Mouse (Mus musculus): ENCODE data around the gene Hcfc1.

The Hcfc1 gene

GRCm38 (mm10) chrX:73931871-73932270 is 34.3 kb downstream of the Hcfc1 start:
- DNase-seq, result no peak

GRCm38 (mm10) chrX:73930402-73931062 is 35.6 kb downstream of the Hcfc1 start, which contains the start of gene Renbp:
TSS of gene Renbp (minus strand) at chrX:73930850.
- DNase-seq, result no peak

DNA sequence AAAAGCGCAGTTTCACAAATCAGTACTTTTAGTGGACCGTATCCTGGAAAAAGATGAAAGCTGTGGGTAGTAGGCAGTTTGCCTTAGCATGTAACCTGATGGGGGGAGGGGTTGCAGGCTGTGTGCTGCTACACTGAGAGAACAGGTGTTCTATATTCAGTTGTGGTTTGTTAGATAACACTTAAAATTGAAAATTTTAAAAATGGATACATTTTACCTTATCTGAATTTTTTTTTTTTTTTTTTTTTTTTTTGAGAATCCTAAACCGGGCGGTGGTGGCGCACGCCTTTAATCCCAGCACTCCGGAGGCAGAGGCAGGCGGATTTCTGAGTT is 43.6 kb downstream of the Hcfc1 start:
- DNase-seq, result no peak

GRCm38 (mm10) chrX:73921823-73922549 is 44.2 kb downstream of the Hcfc1 start, which contains the start of the genes Arhgap4 and Naa10:
TSS of gene Arhgap4 (minus strand) at chrX:73921870.
TSS of gene Naa10 (minus strand) at chrX:73921944.
- DNase-seq, result peak; percentile 84

DNA sequence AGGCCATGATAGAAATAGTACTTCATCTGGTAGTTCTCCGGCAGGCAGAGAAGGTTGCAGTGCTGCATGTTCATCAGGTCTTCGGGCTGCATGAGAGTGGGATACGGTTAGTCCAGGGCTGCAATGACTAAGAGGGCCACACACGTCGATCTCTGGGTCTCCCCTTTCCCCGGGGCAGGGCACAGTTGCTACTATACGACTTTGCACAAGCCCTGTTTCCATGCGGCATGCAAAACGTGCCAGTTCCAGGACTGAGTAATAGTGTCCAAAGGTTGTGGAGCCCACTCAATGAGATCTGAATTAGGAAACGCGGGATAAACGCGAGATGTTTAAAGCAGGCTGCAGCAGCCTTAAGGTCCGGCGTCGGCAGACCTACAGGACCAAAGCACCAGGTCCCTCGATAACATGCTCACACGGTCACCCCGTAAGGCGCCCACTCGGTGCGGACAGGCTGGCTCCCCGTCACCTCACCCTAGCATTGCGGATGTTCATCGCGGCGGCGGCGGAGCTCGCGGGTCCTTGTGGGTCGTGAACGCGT is 44.8 kb downstream of the Hcfc1 start:
- no peak for DNase-seq

- DNase-seq, result no peak
Measured at GRCm38 (mm10) chrX:73918631-73919030, 47.5 kb downstream of the Hcfc1 start.

GRCm38 (mm10) chrX:73916945-73917344 is 49.2 kb downstream of the Hcfc1 start:
- no peak for DNase-seq

GRCm38 (mm10) chrX:73914827-73915703 is 51.1 kb downstream of the Hcfc1 start:
- DNase-seq, result peak; percentile 85

DNA sequence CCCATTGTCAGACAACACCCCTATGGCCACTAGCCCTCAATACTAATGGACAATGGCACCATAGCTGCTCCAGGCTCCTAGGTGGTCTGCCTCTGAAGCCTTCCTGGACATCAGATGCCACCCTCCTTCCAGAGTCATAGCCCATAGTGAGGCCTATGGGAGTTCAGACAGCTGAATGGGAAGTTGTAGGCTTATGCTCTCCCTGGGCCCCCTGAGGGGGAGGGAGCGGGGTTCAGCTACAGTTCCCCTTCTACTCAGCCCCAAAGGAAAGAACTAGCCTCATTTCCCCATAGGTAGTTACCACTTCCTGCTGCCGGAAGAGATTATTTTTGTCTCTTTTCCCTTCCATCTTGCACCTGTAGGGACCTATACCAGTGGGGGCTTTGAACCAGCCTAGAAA is 54.6 kb downstream of the Hcfc1 start:
- DNase-seq, result no peak

DNA sequence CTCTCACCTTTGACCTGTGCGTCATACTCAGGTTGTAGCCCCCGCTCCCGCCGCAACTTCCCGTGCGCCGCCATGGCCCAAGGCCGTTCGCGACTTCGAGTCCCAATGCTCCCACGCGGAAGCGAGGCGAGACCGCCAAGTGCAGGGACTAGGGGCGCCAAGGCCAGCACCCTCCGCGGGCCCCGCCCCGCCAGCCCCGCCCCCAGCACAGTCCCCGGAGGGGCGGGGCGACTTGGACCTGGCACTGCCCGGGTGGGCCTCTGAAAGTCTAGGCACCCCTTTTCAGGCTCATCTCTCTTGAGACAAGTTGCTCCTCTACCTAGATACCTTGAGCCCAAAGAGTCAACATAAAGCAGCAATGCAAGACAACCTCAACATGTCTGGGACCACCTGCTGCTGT is 55.0 kb downstream of the Hcfc1 start:
- DNase-seq, result no peak

GRCm38 (mm10) chrX:73910451-73910850 is 55.7 kb downstream of the Hcfc1 start:
- DNase-seq, result no peak

GRCm38 (mm10) chrX:73910049-73910448 is 56.1 kb downstream of the Hcfc1 start:
- DNase-seq, result no peak

DNA sequence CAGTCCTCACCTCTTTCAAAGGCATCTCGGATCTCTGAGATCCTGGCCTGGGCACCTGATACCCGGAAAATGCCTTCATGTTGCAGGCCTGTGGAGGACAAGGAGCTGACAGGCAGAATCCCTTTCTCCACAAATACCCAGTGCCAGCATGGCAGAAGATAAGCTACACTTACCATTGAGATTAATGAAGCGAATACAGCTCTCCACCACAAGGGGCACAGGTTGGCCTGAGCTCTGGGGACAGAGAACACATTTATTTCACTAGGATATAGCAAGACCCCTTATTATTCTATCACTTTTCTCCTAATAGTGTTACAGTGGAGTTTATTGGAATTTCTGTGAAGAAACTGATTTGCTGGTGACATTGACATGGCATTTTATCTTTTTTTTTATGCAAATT is 68.2 kb downstream of the Hcfc1 start:
- DNase-seq, result no peak

- DNase-seq, result no peak
Measured at GRCm38 (mm10) chrX:73895719-73896118, 70.4 kb downstream of the Hcfc1 start, which contains the start of gene L1cam. TSS of gene L1cam (minus strand) at chrX:73896105.

DNA sequence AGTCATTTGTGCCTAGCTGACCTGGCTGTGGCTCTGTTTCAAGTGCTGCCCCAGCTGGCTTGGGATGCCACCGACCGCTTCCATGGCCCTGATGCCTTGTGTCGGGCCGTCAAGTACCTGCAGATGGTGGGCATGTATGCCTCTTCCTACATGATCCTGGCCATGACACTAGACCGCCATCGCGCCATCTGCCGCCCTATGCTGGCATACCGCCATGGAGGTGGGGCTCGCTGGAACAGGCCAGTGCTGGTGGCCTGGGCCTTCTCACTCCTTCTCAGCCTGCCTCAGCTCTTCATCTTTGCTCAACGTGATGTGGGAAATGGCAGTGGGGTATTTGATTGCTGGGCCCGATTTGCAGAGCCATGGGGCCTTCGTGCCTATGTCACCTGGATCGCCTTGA is 73.3 kb downstream of the Hcfc1 start:
- no peak for DNase-seq

All from right cerebral cortex, postnatal 25 days (tissue).